Mouse (Mus musculus): ENCODE data around the gene Nos3.

Gene Nos3

GRCm38 (mm10) chr5:24364508-24364907 is at the start of gene Nos3:
Gene Nos3 (plus strand): TSS chr5:24364810.
- peak; percentile 13 for DNase-seq

- no peak for DNase-seq
These were observed 44.7 kb upstream of the Nos3 start for GRCm38 (mm10) chr5:24319776-24320466.

GRCm38 (mm10) chr5:24320467-24320813 is 44.2 kb upstream of the Nos3 start:
- no peak for DNase-seq

GRCm38 (mm10) chr5:24320894-24321293 is 43.7 kb upstream of the Nos3 start:
- no peak for DNase-seq

GRCm38 (mm10) chr5:24321711-24322682 is 42.6 kb upstream of the Nos3 start:
- no peak for DNase-seq

GRCm38 (mm10) chr5:24325251-24325650 is 39.4 kb upstream of the Nos3 start:
- no peak for DNase-seq

GRCm38 (mm10) chr5:24326166-24326841 is 38.3 kb upstream of the Nos3 start:
- no peak for DNase-seq

- DNase-seq = no peak
These were observed 37.7 kb upstream of the Nos3 start for GRCm38 (mm10) chr5:24326842-24327417.

- no peak for DNase-seq
These were observed 35.8 kb upstream of the Nos3 start for GRCm38 (mm10) chr5:24328813-24329211.

- DNase-seq = peak; percentile 62
These were observed 35.2 kb upstream of the Nos3 start for GRCm38 (mm10) chr5:24329212-24329964.

GRCm38 (mm10) chr5:24329965-24330298 is 34.7 kb upstream of the Nos3 start:
- no peak for DNase-seq

- DNase-seq = no peak
These were observed 32.2 kb upstream of the Nos3 start for GRCm38 (mm10) chr5:24332401-24332800.

- DNase-seq = no peak
These were observed 29.9 kb upstream of the Nos3 start for GRCm38 (mm10) chr5:24334749-24335148.

- DNase-seq = no peak
These were observed 28.6 kb upstream of the Nos3 start for GRCm38 (mm10) chr5:24335888-24336511.

GRCm38 (mm10) chr5:24337366-24337765 is 27.2 kb upstream of the Nos3 start:
- DNase-seq = no peak

GRCm38 (mm10) chr5:24337821-24338220 is 26.8 kb upstream of the Nos3 start:
- DNase-seq = no peak

- no peak for DNase-seq
These were observed 22.2 kb upstream of the Nos3 start for GRCm38 (mm10) chr5:24342205-24342963.

- no peak for DNase-seq
These were observed 21.6 kb upstream of the Nos3 start for GRCm38 (mm10) chr5:24342966-24343365.

- DNase-seq = no peak
These were observed 21.2 kb upstream of the Nos3 start for GRCm38 (mm10) chr5:24343379-24343778.

GRCm38 (mm10) chr5:24343977-24344436 is 20.6 kb upstream of the Nos3 start:
- DNase-seq = peak; percentile 52

GRCm38 (mm10) chr5:24344477-24345051 is 20.0 kb upstream of the Nos3 start:
- DNase-seq = peak; percentile 22
